Mouse (Mus musculus) lung, embryonic 16.5 days (tissue): ENCODE results near the gene Olfr684. TPM values are rescaled to one million over a fixed set of nuclear protein-coding genes. Genes with fewer than 3 reads are reported as not detected.
A peak's percentile ranks its signal among the peaks of the same experiment; 100 is the strongest.

Experiments used
- ATAC-seq: fragments of 200-750 bp; cut with Nextera tagmentation; 2 replicates; pipeline ENCODE4 v1.8.0; 2017; ENCODE audit warnings: low read depth, mild to moderate bottlenecking, moderate library complexity
- H3K27ac ChIP-seq: fragments of 300-500 bp; sonication (generic); 2 replicates; pipeline ENCODE4 v1.5.1; 2014; ENCODE audit warnings: mild to moderate bottlenecking, control low read depth, low read length
- H3K27me3 ChIP-seq: fragments of 300-500 bp; sonication (generic); 2 replicates; pipeline ENCODE4 v1.6.1; 2014; ENCODE audit warnings: low read depth, low read length, mixed read lengths; ENCODE audit not compliant: control insufficient read depth, insufficient read depth
- H3K36me3 ChIP-seq: fragments of 300-500 bp; sonication (generic); 2 replicates; pipeline ENCODE4 v1.6.1; 2014; ENCODE audit warnings: low read length; ENCODE audit not compliant: control insufficient read depth, insufficient read depth
- H3K4me1 ChIP-seq: fragments of 300-500 bp; sonication (generic); replicated peaks from 2 replicates; pipeline ENCODE4 v1.6.1; 2014; ENCODE audit warnings: low read length, mixed read lengths; ENCODE audit not compliant: control insufficient read depth, insufficient read depth
- H3K4me2 ChIP-seq: fragments of 300-500 bp; sonication (generic); 2 replicates; pipeline ENCODE4 v1.6.1; 2014; ENCODE audit warnings: low read depth, low read length, control low read depth
- H3K4me3 ChIP-seq: fragments of 300-500 bp; sonication (generic); 2 replicates; pipeline ENCODE4 v1.5.1; 2014; ENCODE audit warnings: mild to moderate bottlenecking, low read length, control low read depth
- H3K9ac ChIP-seq: fragments of 300-500 bp; sonication (generic); 2 replicates; pipeline ENCODE4 v1.6.1; 2014; ENCODE audit warnings: low read length, control low read depth
- H3K9me3 ChIP-seq: fragments of 300-500 bp; sonication (generic); 2 replicates; pipeline ENCODE4 v1.6.1; 2016; ENCODE audit warnings: low read length; ENCODE audit not compliant: control insufficient read depth
- WGBS: fragments of 180-500 bp; shearing (Covaris S2); extraction: QIAGEN DNeasy Blood & Tissue Kit; methylation state at CpG from one replicate; pipeline ENCODE4 v1.1.7; 2014; 5-methylcytosine and 5-hydroxymethylcytosine counted together
- polyA plus RNA-seq: library from polyadenylated mRNA; unstranded; fragments of >200 nt; fragmentation: Nextera tagmentation; extraction: Ambion mirVana; gene quantifications from 2 replicates; pipeline ENCODE4 v1.2.1, GENCODE M21; 2015

Gene Olfr684
- polyA plus RNA-seq, result not detected in 2 replicates

GRCm38 (mm10) chr7:105163553-105163952 is at the start of gene Olfr684:
Gene Olfr684 (minus strand): TSS chr7:105163653.
- H3K27me3 ChIP-seq, result no peaks in the 10 kb centered on the region
- H3K4me2 ChIP-seq, result no peak within 1 kb of the TSS
- H3K36me3 ChIP-seq, result no peaks in the 10 kb centered on the region
- no peaks in the 10 kb centered on the region for H3K9me3 ChIP-seq
- no peak within 1 kb of the TSS for H3K9ac ChIP-seq
- no peak within 1 kb of the TSS for H3K4me3 ChIP-seq
- ATAC-seq, result no peak
- 55% methylated on average over 1 of the region's 1 CpGs for WGBS
- H3K4me1 ChIP-seq, result no peaks in the 10 kb centered on the region
- H3K27ac ChIP-seq, result no peak within 1 kb of the TSS

- Histone ChIP-seq H3K27ac (no peak within 1 kb of the TSS), H3K4me2 (no peak within 1 kb of the TSS), H3K27me3 (no peaks in the 10 kb centered on the region), H3K9ac (no peak within 1 kb of the TSS), H3K36me3 (no peaks in the 10 kb centered on the region), H3K4me1 (no peaks in the 10 kb centered on the region), H3K4me3 (no peak within 1 kb of the TSS), H3K9me3 (no peaks in the 10 kb centered on the region)
- ATAC-seq, result no peak
Observed at GRCm38 (mm10) chr7:105207385-105207784, 43.9 kb upstream of the Olfr684 start, which contains the start of gene Olfr686. Gene Olfr686 (minus strand): TSS chr7:105207485.

- H3K27me3 ChIP-seq, result no peaks in the 10 kb centered on the region
- H3K4me3 ChIP-seq, result no peak within 1 kb of the TSS
- no peak within 1 kb of the TSS for H3K4me2 ChIP-seq
- ATAC-seq, result no peak
- H3K9ac ChIP-seq, result no peak within 1 kb of the TSS
- no peaks in the 10 kb centered on the region for H3K4me1 ChIP-seq
- no peaks in the 10 kb centered on the region for H3K9me3 ChIP-seq
- H3K36me3 ChIP-seq, result no peaks in the 10 kb centered on the region
- no peak within 1 kb of the TSS for H3K27ac ChIP-seq
- 82% methylated on average over 1 of the region's 1 CpGs for WGBS
Observed at GRCm38 (mm10) chr7:105185912-105186311, 22.5 kb upstream of the Olfr684 start, which contains the start of gene Olfr685. Gene Olfr685 (minus strand): TSS chr7:105186012.

GRCm38 (mm10) chr7:105170773-105171172 is 7.3 kb upstream of the Olfr684 start:
- no peak overlapping the region for H3K27ac ChIP-seq
- no peaks in the 10 kb centered on the region for H3K4me1 ChIP-seq
- H3K27me3 ChIP-seq, result no peaks in the 10 kb centered on the region
- 51% methylated on average over 4 of the region's 4 CpGs for WGBS
- H3K9me3 ChIP-seq, result no peaks in the 10 kb centered on the region
- no peak overlapping the region for H3K4me2 ChIP-seq
- H3K4me3 ChIP-seq, result no peak overlapping the region
- no peak overlapping the region for H3K9ac ChIP-seq
- no peaks in the 10 kb centered on the region for H3K36me3 ChIP-seq
- no peak for ATAC-seq

- 57% methylated on average over 1 of the region's 1 CpGs for WGBS
- H3K4me1 ChIP-seq, result no peaks in the 10 kb centered on the region
Observed at GRCm38 (mm10) chr7:105146912-105147311, 16.5 kb downstream of the Olfr684 start, which contains the start of gene Olfr683. Gene Olfr683 (minus strand): TSS chr7:105147012.

GRCm38 (mm10) chr7:105141275-105141674 is 22.2 kb downstream of the Olfr684 start:
- H3K4me3 ChIP-seq, result no peak overlapping the region
- no peaks in the 10 kb centered on the region for H3K4me1 ChIP-seq
- H3K9ac ChIP-seq, result no peak overlapping the region
- no peak overlapping the region for H3K27ac ChIP-seq
- H3K4me2 ChIP-seq, result no peak overlapping the region
- H3K27me3 ChIP-seq, result no peaks in the 10 kb centered on the region
- 30% methylated on average over 2 of the region's 2 CpGs for WGBS
- peak; percentile 78 for ATAC-seq
- no peaks in the 10 kb centered on the region for H3K36me3 ChIP-seq
- no peaks in the 10 kb centered on the region for H3K9me3 ChIP-seq

More at GRCm38 (mm10) chr7:105146912-105147311, 16.5 kb downstream of the Olfr684 start, which contains the start of gene Olfr683:
- Histone ChIP-seq H3K27ac (no peak within 1 kb of the TSS), H3K36me3 (no peaks in the 10 kb centered on the region), H3K9me3 (no peaks in the 10 kb centered on the region), H3K4me3 (no peak within 1 kb of the TSS), H3K4me2 (no peak within 1 kb of the TSS), H3K9ac (no peak within 1 kb of the TSS), H3K27me3 (no peaks in the 10 kb centered on the region)
- no peak for ATAC-seq

GRCm38 (mm10) chr7:105116536-105116935 is 46.9 kb downstream of the Olfr684 start, which contains the start of gene Olfr681:
Gene Olfr681 (plus strand): TSS chr7:105116836.
- no peak within 1 kb of the TSS for H3K9ac ChIP-seq
- no peak within 1 kb of the TSS for H3K4me2 ChIP-seq
- H3K36me3 ChIP-seq, result no peaks in the 10 kb centered on the region
- no peaks in the 10 kb centered on the region for H3K9me3 ChIP-seq
- no peak for ATAC-seq
- H3K4me3 ChIP-seq, result no peak within 1 kb of the TSS
- H3K27ac ChIP-seq, result no peak within 1 kb of the TSS
- H3K4me1 ChIP-seq, result no peaks in the 10 kb centered on the region
- no peaks in the 10 kb centered on the region for H3K27me3 ChIP-seq

Other genes starting within 250 kb of the Olfr684 start
- not detected in 2 replicates for gene Olfr667, start 242.2 kb downstream of the Olfr684 start, polyA plus RNA-seq
- gene Olfr668, start 235.6 kb downstream of the Olfr684 start, polyA plus RNA-seq, result not detected in 2 replicates
- not detected in 2 replicates for gene Olfr669, start 229.4 kb downstream of the Olfr684 start, polyA plus RNA-seq
- gene Olfr670, start 201.0 kb downstream of the Olfr684 start, polyA plus RNA-seq, result not detected in 2 replicates
- gene Olfr671, start 184.5 kb downstream of the Olfr684 start, polyA plus RNA-seq, result not detected in 2 replicates
- gene Olfr672, start 161.6 kb downstream of the Olfr684 start, polyA plus RNA-seq, result not detected in 2 replicates
- gene Olfr675, start 135.2 kb downstream of the Olfr684 start, polyA plus RNA-seq, result not detected in 2 replicates
- not detected in 2 replicates for gene Olfr676, start 131.0 kb downstream of the Olfr684 start, polyA plus RNA-seq
- gene Olfr677, start 112.3 kb downstream of the Olfr684 start, polyA plus RNA-seq, result not detected in 2 replicates
- not detected in 2 replicates for gene Olfr678, start 99.2 kb downstream of the Olfr684 start, polyA plus RNA-seq
- not detected in 2 replicates for gene Olfr679, start 82.4 kb downstream of the Olfr684 start, polyA plus RNA-seq
- gene Olfr680-ps1, start 70.8 kb downstream of the Olfr684 start, polyA plus RNA-seq, result not detected in 2 replicates
- gene Olfr681, start 46.8 kb downstream of the Olfr684 start, polyA plus RNA-seq, result not detected in 2 replicates
- gene Olfr683, start 16.6 kb downstream of the Olfr684 start, polyA plus RNA-seq, result not detected in 2 replicates
- gene Olfr685, start 22.4 kb upstream of the Olfr684 start, polyA plus RNA-seq, result not detected in 2 replicates
- gene Olfr686, start 43.8 kb upstream of the Olfr684 start, polyA plus RNA-seq, result not detected in 2 replicates
- not detected in 2 replicates for gene Olfr688, start 124.4 kb upstream of the Olfr684 start, polyA plus RNA-seq
- gene Olfr689, start 147.5 kb upstream of the Olfr684 start, polyA plus RNA-seq, result not detected in 2 replicates
- not detected in 2 replicates for gene Olfr690, start 170.5 kb upstream of the Olfr684 start, polyA plus RNA-seq
- gene Olfr691, start 178.6 kb upstream of the Olfr684 start, polyA plus RNA-seq, result not detected in 2 replicates
- not detected in 2 replicates for gene Olfr692, start 204.6 kb upstream of the Olfr684 start, polyA plus RNA-seq
- gene Gm5901, start 211.4 kb upstream of the Olfr684 start, polyA plus RNA-seq, result not detected in 2 replicates
- gene Fam160a2, start 236.4 kb upstream of the Olfr684 start, polyA plus RNA-seq, result 39.3 and 41.4 TPM in 2 replicates
- gene Cnga4, start 240.9 kb upstream of the Olfr684 start, polyA plus RNA-seq, result not detected in 2 replicates